Mouse (Mus musculus): ENCODE results near the gene Dyrk3.

Dyrk3 gene

DNA sequence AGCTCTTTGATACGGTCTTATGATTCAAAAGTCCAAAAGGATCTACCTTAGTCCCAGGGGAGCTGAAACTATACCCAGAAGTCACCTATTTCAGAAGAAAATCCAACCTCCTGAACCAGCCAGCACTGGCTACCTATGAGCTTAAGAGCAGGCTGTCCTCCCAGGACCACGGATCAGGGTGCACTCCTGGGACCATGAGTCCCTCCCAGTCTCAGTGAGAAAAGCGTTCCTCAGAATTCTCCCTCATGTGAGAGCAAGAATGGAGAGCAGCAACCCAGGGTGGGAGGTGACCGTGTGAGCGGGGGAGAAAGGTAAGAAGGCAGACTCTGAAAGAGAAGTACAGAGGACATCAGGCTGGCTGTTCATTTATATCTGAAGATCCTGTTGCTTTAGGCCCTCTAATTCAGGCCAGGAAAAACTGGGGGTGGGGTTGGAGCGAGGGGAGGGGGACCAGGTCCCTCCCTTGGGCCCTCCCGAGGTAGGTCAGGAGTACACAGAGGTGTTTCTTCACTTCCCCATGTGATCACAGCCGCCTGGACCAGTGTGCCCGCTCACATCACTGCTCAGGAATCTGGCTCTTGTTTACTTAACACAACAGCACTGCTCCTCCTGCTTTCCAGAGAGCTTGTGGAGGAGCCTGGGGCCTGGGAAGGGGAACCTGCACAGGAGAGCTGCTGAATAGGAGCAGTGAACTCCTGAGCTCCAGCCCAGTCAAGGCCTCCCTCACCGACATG, 30.4 kb downstream of the Dyrk3 start:
- peak; percentile 63 to 88 for DNase-seq

GRCm38 (mm10) chr1:131103776-131104424, 34.2 kb downstream of the Dyrk3 start:
- no peak for DNase-seq

DNA sequence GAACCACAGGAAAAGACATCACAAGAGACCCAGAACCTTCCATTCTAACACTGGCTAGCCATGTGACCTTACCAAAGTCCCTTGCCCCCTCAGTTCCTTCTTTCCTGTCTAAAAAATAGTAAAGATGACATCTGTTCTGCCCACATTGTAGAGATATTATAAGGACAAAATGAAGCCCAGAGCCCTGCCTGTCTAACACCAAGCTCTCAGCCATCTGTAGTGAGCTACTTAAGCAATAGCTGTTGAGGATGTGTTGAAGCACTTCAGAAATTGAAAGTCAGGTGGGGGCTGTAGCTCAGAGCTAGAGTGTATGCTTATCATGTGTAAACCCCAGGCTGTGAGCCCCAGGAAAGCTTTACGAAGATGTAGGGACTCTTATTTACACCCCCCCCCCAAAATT, 37.3 kb downstream of the Dyrk3 start:
- DNase-seq, result no peak

DNA sequence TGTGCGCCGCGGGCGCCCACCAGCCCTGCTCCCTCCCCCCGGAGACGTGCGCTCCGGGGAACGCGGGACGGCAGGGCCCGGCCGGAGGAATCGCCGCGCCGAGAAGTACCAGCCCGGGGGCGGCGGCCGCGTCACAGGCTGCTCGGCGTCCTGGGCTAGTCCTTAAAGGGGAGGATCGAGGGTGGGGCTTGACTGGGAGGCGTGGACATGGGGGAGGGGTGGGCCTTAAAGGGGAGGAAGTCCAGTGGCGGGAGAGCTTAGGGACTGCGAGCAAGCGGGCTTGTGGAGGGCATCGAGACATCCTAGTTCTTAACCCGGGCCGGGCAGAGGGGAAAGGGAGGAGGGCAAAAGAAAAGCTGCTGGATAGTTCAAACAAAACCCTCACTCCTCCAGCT, 40.4 kb downstream of the Dyrk3 start, which contains the start of gene Mapkapk2:
Mapkapk2 (minus strand) TSS at position 127 of the 395 bp plus-strand sequence.
- peak; percentile 93 to 95 for DNase-seq

GRCm38 (mm10) chr1:131096803-131097699, 41.1 kb downstream of the Dyrk3 start:
- peak; percentile 84 to 86 for DNase-seq

- no peak for DNase-seq
Measured at GRCm38 (mm10) chr1:131096132-131096695, 41.9 kb downstream of the Dyrk3 start.

DNA sequence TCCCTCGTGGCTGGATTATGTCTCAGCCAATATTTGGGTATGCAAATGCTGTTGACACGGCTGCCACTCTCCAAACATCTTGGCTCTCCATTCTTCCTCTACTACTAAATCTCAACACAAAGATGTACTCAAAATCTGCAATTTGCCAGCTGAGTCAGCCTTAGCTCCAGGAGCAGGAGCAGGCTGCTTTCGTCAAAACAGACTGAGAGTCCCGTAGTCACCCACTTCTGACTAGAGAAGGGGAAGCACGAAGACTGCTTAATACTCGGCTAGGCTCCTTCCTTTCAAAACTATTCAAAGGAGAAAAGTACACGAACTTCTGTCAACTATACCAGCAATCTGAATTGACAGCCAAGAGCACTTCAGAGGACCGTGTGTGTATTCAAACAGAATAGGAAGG, 42.6 kb downstream of the Dyrk3 start:
- no peak for DNase-seq

DNA sequence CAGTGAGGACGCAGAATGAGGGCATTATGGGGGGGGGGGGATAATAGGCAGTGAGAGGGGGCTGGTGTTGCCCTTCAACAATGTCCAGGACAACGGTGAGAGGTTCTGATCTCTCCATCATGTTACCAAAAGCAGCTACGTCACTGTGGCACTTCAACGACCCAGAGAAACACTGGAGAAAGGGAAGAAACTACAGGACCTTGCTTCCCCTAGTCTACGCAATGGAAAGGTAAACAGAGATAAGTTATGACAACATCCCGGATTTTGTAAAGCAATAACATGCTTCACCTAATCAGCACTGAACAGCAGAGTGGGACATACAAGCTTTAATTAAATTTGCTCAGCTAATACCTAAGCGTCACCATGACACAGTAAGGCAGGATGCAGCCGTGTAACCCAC, 44.3 kb downstream of the Dyrk3 start:
- DNase-seq, result no peak

DNA sequence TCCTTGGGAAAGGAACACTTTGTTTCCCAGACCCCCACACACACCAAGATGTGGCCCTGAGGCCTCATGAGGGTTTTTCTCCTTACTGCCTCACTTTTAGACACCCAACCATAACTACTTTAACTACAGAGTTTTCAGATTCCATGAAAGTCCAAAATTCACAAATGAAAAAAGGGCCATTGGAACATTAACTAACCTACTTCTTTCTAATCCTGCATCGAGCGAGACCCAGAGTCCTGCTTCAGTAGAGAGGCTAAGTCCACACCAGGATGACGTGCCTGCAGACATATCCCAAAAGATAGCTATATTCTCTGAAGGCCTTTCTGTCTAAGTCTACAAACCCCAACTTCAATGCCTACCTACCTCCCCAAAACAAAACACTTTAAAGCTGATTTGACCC, 45.3 kb downstream of the Dyrk3 start:
- no peak for DNase-seq

DNA sequence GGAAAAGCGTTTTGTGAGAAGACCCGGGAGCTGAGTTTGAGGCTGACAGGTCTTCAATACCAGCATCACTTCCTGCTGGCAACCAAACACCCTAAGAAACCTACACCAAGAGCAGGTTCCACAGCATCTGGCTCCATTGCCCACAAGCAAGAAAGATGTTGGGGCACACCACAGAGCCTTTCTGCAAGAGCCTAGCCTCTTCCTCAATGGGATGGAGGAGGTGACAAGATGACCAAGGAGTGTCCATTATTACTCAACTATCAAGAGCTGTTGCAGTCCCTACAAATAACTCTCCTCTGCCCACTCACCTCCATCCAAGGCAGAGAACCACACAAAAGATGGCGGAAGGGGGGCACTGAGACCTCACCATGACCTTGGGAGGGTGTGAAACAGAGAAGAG, 46.0 kb downstream of the Dyrk3 start:
- no peak for DNase-seq

GRCm38 (mm10) chr1:131091481-131091880, 46.7 kb downstream of the Dyrk3 start:
- no peak for DNase-seq

DNA sequence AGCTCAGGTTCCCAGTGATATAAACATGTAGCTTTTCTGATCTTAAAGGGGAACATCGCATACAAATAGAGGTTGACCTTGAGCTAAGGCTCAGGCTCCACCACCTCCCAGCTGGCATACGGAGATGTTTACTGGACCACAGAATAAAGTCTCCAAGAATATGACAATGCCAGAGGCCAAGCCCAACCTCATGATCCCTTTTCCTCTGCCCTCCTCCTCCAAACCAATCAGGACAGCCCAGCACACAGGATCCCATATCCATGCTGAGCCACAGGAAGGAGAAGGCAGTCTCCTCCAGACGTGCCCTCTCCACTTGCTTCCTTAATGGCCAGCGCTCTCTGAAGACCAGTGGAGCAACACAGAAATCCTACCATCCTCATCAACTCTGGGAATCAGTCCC, 47.3 kb downstream of the Dyrk3 start:
- no peak for DNase-seq

- DNase-seq, result no peak
Measured at GRCm38 (mm10) chr1:131090261-131090660, 47.9 kb downstream of the Dyrk3 start.

- peak in 1 of 2 experiments; percentile 25 for DNase-seq
Measured at GRCm38 (mm10) chr1:131089525-131090127, 48.5 kb downstream of the Dyrk3 start.

DNA sequence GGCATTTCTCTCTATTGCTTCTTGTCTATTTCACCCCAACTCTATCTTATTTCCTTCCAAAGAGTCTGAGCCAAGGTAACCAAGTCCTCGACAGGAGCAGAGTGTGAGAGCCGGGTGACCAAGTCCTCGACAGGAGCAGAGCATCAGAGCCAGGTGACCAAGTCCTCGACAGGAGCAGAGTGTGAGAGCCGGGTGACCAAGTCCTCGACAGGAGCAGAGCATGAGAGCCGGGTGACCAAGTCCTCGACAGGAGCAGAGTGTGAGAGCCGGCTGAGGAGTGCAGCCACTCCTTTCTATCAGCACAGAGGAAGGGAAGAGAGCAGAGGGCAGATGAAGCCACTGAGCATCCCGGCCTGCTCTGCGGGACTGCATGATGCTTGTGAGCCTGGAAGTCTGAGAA, 49.6 kb downstream of the Dyrk3 start:
- peak in 1 of 2 experiments; percentile 74 for DNase-seq

GRCm38 (mm10) chr1:131086907-131087306, 51.2 kb downstream of the Dyrk3 start:
- peak; percentile 67 to 81 for DNase-seq

- no peak for DNase-seq
Measured at GRCm38 (mm10) chr1:131085957-131086739, 52.0 kb downstream of the Dyrk3 start.

DNA sequence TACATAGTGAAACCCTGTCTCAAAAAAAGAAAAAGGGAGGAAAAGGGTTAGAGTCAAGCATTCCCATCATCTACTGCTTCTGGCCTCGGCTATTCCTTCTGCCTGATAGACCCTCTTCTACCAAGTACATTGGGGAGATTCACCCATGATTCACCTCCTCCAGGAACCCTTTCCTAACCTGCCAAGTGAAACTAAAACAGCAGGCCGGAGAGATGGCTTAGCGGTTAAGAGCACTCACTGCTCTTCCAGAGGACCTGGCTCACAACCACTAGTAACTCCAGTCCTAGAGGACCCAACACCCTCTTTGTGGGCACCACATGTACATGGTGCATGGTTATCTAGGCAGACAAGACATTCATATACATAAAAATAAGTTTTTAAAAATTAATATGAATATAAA, 52.9 kb downstream of the Dyrk3 start:
- no peak for DNase-seq

DNA sequence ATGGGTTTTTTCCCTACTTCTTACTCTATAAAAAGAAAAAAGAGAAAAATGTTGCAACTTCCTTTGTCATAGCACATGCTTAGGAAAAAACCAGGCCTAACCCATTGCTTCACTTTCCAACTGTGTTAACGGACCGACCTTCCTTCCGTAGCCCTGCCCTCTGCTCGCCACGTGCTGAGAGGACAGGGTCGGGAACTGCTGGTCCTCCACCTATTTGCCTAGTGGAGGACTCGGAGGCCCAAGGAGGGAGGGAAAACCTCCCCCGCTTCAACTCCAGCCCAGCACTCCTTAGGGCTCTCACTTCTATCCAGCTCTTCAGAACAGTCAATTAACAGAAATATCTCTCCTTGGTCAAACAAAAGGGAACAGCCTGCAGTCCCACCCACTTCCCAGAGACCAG, 53.9 kb downstream of the Dyrk3 start:
- peak; percentile 61 to 81 for DNase-seq

GRCm38 (mm10) chr1:131083609-131084008, 54.5 kb downstream of the Dyrk3 start:
- DNase-seq, result peak; percentile 62 to 73

- no peak for DNase-seq
Measured at GRCm38 (mm10) chr1:131083122-131083521, 55.0 kb downstream of the Dyrk3 start.

- no peak for DNase-seq
Measured at GRCm38 (mm10) chr1:131080686-131081085, 57.5 kb downstream of the Dyrk3 start.

Measured in lung, postnatal 4 days (tissue).